Mouse (Mus musculus): Measurements from ENCODE around the gene Arpc1a. TPM values are rescaled to one million over a fixed set of nuclear protein-coding genes. Genes with fewer than 3 reads are reported as not detected.

Arpc1a gene
- polyA plus RNA-seq, 1 experiment from 2014 or later = 122 TPM

GRCm38 (mm10) chr5:145138836-145139235 lies 55.2 kb downstream of the Arpc1a start:
- H3K4me1 ChIP-seq (replicated peaks; ENCODE audit: control insufficient read depth, insufficient read depth, low read length) = peaks cover 9% of the 10 kb centered on the region
- H3K4me3 ChIP-seq (ENCODE audit: low read depth, low read length) = peak overlapping the region; percentile 84
- no peak for TF ChIP-seq CTCF (IDR thresholded peaks at IDR 0.05; ENCODE audit: low read depth)
- H3K27me3 ChIP-seq (replicated peaks; ENCODE audit: control insufficient read depth, insufficient read depth, low read length) = no peaks in the 10 kb centered on the region
- peak overlapping the region; percentile 89 for H3K9ac ChIP-seq (ENCODE audit: low read depth, low read length)
- no peak for ATAC-seq
- H3K9me3 ChIP-seq (ENCODE audit: control insufficient read depth) = no peaks in the 10 kb centered on the region
- 5% methylated on average over 6 of the region's 6 CpGs for WGBS
- H3K36me3 ChIP-seq (ENCODE audit: control insufficient read depth, insufficient read depth) = peaks cover 45% of the 10 kb centered on the region
- peak overlapping the region; percentile 80 for H3K4me2 ChIP-seq (replicated peaks; ENCODE audit: low read depth)
- no peak overlapping the region for H3K27ac ChIP-seq (ENCODE audit: low read depth, low read length)

GRCm38 (mm10) chr5:145139571-145140519 lies 56.2 kb downstream of the Arpc1a start, which contains the start of the genes Pdap1 and Bud31:
TSS of gene Pdap1 (minus strand) at chr5:145140238.
TSS of gene Bud31 (plus strand) at chr5:145140362.
- under 1% methylated on average over 83 of the region's 84 CpGs for WGBS
- H3K27ac ChIP-seq (ENCODE audit: low read depth, low read length) = peak within 1 kb of the TSS; percentile 86
- peaks cover 9% of the 10 kb centered on the region for H3K4me1 ChIP-seq (replicated peaks; ENCODE audit: control insufficient read depth, insufficient read depth, low read length)
- TF ChIP-seq CTCF (IDR thresholded peaks at IDR 0.05; ENCODE audit: low read depth) = 0 out of 2 replicates have a peak, but pooled peaks have one; percentile 14
- H3K27me3 ChIP-seq (replicated peaks; ENCODE audit: control insufficient read depth, insufficient read depth, low read length) = no peaks in the 10 kb centered on the region
- H3K4me2 ChIP-seq (replicated peaks; ENCODE audit: low read depth) = peak within 1 kb of the TSS; percentile 80
- H3K36me3 ChIP-seq (ENCODE audit: control insufficient read depth, insufficient read depth) = peaks cover 43% of the 10 kb centered on the region
- ATAC-seq = peak; percentile 91
- peak within 1 kb of the TSS; percentile 84 for H3K4me3 ChIP-seq (ENCODE audit: low read depth, low read length)
- peak within 1 kb of the TSS; percentile 89 for H3K9ac ChIP-seq (ENCODE audit: low read depth, low read length)
- no peaks in the 10 kb centered on the region for H3K9me3 ChIP-seq (ENCODE audit: control insufficient read depth)

- WGBS = under 1% methylated on average over 18 of the region's 18 CpGs
- TF ChIP-seq CTCF (IDR thresholded peaks at IDR 0.05; ENCODE audit: low read depth) = no peak
- Histone ChIP-seq H3K27ac (ENCODE audit: low read depth, low read length) (peak overlapping the region; percentile 86), H3K4me1 (replicated peaks; ENCODE audit: control insufficient read depth, insufficient read depth, low read length) (peaks cover 9% of the 10 kb centered on the region), H3K27me3 (replicated peaks; ENCODE audit: control insufficient read depth, insufficient read depth, low read length) (no peaks in the 10 kb centered on the region), H3K4me2 (replicated peaks; ENCODE audit: low read depth) (peak overlapping the region; percentile 80), H3K9ac (ENCODE audit: low read depth, low read length) (peak overlapping the region; percentile 89), H3K36me3 (ENCODE audit: control insufficient read depth, insufficient read depth) (peaks cover 45% of the 10 kb centered on the region), H3K4me3 (ENCODE audit: low read depth, low read length) (peak overlapping the region; percentile 84), H3K9me3 (ENCODE audit: control insufficient read depth) (no peaks in the 10 kb centered on the region)
- ATAC-seq = peak; percentile 28; the same call in 1 of the 2 replicates
Measured at GRCm38 (mm10) chr5:145140611-145141010, 57.0 kb downstream of the Arpc1a start.

GRCm38 (mm10) chr5:145147748-145148147 lies 64.1 kb downstream of the Arpc1a start:
- Histone ChIP-seq H3K36me3 (ENCODE audit: control insufficient read depth, insufficient read depth) (peaks cover 95% of the 10 kb centered on the region), H3K4me2 (replicated peaks; ENCODE audit: low read depth) (no peak overlapping the region), H3K9me3 (ENCODE audit: control insufficient read depth) (no peaks in the 10 kb centered on the region), H3K4me3 (ENCODE audit: low read depth, low read length) (no peak overlapping the region), H3K27ac (ENCODE audit: low read depth, low read length) (0 out of 2 replicates have a peak overlapping the region, but pooled peaks have one; percentile 7), H3K27me3 (replicated peaks; ENCODE audit: control insufficient read depth, insufficient read depth, low read length) (no peaks in the 10 kb centered on the region), H3K4me1 (replicated peaks; ENCODE audit: control insufficient read depth, insufficient read depth, low read length) (no peaks in the 10 kb centered on the region), H3K9ac (ENCODE audit: low read depth, low read length) (no peak overlapping the region)
- WGBS = 67% methylated on average over 5 of the region's 5 CpGs
- ATAC-seq = no peak
- TF ChIP-seq CTCF (IDR thresholded peaks at IDR 0.05; ENCODE audit: low read depth) = no peak

GRCm38 (mm10) chr5:145149294-145149693 lies 65.7 kb downstream of the Arpc1a start:
- Histone ChIP-seq H3K27ac (ENCODE audit: low read depth, low read length) (no peak overlapping the region), H3K9me3 (ENCODE audit: control insufficient read depth) (no peaks in the 10 kb centered on the region), H3K4me1 (replicated peaks; ENCODE audit: control insufficient read depth, insufficient read depth, low read length) (no peaks in the 10 kb centered on the region), H3K9ac (ENCODE audit: low read depth, low read length) (no peak overlapping the region), H3K4me3 (ENCODE audit: low read depth, low read length) (no peak overlapping the region), H3K36me3 (ENCODE audit: control insufficient read depth, insufficient read depth) (peaks cover 95% of the 10 kb centered on the region), H3K4me2 (replicated peaks; ENCODE audit: low read depth) (no peak overlapping the region), H3K27me3 (replicated peaks; ENCODE audit: control insufficient read depth, insufficient read depth, low read length) (no peaks in the 10 kb centered on the region)
- TF ChIP-seq CTCF (IDR thresholded peaks at IDR 0.05; ENCODE audit: low read depth) = no peak
- WGBS = 89% methylated on average over 6 of the region's 6 CpGs
- no peak for ATAC-seq

- Histone ChIP-seq H3K9me3 (ENCODE audit: control insufficient read depth) (no peaks in the 10 kb centered on the region), H3K4me3 (ENCODE audit: low read depth, low read length) (no peak overlapping the region), H3K4me2 (replicated peaks; ENCODE audit: low read depth) (no peak overlapping the region), H3K27ac (ENCODE audit: low read depth, low read length) (no peak overlapping the region), H3K27me3 (replicated peaks; ENCODE audit: control insufficient read depth, insufficient read depth, low read length) (no peaks in the 10 kb centered on the region), H3K9ac (ENCODE audit: low read depth, low read length) (no peak overlapping the region), H3K4me1 (replicated peaks; ENCODE audit: control insufficient read depth, insufficient read depth, low read length) (no peaks in the 10 kb centered on the region), H3K36me3 (ENCODE audit: control insufficient read depth, insufficient read depth) (peaks cover 91% of the 10 kb centered on the region)
- no peak for ATAC-seq
- no peak for TF ChIP-seq CTCF (IDR thresholded peaks at IDR 0.05; ENCODE audit: low read depth)
- WGBS = 82% methylated on average over 5 of the region's 5 CpGs
Measured at GRCm38 (mm10) chr5:145152690-145153089, 69.1 kb downstream of the Arpc1a start.

Other genes with a start within 250 kb of the Arpc1a start
- gene Smurf1, start 118.0 kb upstream of the Arpc1a start, polyA plus RNA-seq (2015; fragmentation: Nextera tagmentation; extraction: Ambion mirVana) = 7.4 and 8.2 TPM in 2 replicates
- not detected in 2 replicates for gene Gm4871, start 51.1 kb upstream of the Arpc1a start, polyA plus RNA-seq (2015; fragmentation: Nextera tagmentation; extraction: Ambion mirVana)
- gene 1700018F24Rik, start 40.8 kb upstream of the Arpc1a start, polyA plus RNA-seq (2015; fragmentation: Nextera tagmentation; extraction: Ambion mirVana) = not detected in 2 replicates
- 0.08 and 0.13 TPM in 2 replicates for gene Kpna7, start 200 bp downstream of the Arpc1a start, polyA plus RNA-seq (2015; fragmentation: Nextera tagmentation; extraction: Ambion mirVana)
- gene Arpc1b, start 30.4 kb downstream of the Arpc1a start, polyA plus RNA-seq (2015; fragmentation: Nextera tagmentation; extraction: Ambion mirVana) = 573 and 610 TPM in 2 replicates
- 49.4 and 55.5 TPM in 2 replicates for gene Pdap1, start 56.4 kb downstream of the Arpc1a start, polyA plus RNA-seq (2015; fragmentation: Nextera tagmentation; extraction: Ambion mirVana)
- 155 and 160 TPM in 2 replicates for gene Bud31, start 56.5 kb downstream of the Arpc1a start, polyA plus RNA-seq (2015; fragmentation: Nextera tagmentation; extraction: Ambion mirVana)
- gene Ptcd1, start 83.3 kb downstream of the Arpc1a start, polyA plus RNA-seq (2015; fragmentation: Nextera tagmentation; extraction: Ambion mirVana) = 9.3 and 9.9 TPM in 2 replicates
- gene Cpsf4, start 83.4 kb downstream of the Arpc1a start, polyA plus RNA-seq (2015; fragmentation: Nextera tagmentation; extraction: Ambion mirVana) = 23.1 and 23.4 TPM in 2 replicates
- 765 and 832 TPM in 2 replicates for gene Atp5j2, start 108.2 kb downstream of the Arpc1a start, polyA plus RNA-seq (2015; fragmentation: Nextera tagmentation; extraction: Ambion mirVana)
- 6.4 and 9.8 TPM in 2 replicates for gene Zkscan14, start 118.0 kb downstream of the Arpc1a start, polyA plus RNA-seq (2015; fragmentation: Nextera tagmentation; extraction: Ambion mirVana)
- gene Zkscan5, start 120.7 kb downstream of the Arpc1a start, polyA plus RNA-seq (2015; fragmentation: Nextera tagmentation; extraction: Ambion mirVana) = 4.1 and 4.6 TPM in 2 replicates
- 32.3 and 35.9 TPM in 2 replicates for gene Zfp655, start 147.9 kb downstream of the Arpc1a start, polyA plus RNA-seq (2015; fragmentation: Nextera tagmentation; extraction: Ambion mirVana)
- 0.14 and 0.30 TPM in 2 replicates for gene Zscan25, start 196.7 kb downstream of the Arpc1a start, polyA plus RNA-seq (2015; fragmentation: Nextera tagmentation; extraction: Ambion mirVana)